18 mouse cellular contexts compared by ENCODE assay signal in genomic region chr3:149247626-149247987, GRCm38 (mm10).
DNase-seq lines count a peak whose midpoint lies in the region; ATAC-seq and TF ChIP-seq lines count a peak whose summit lies in the region.
"Had no signal": no experiment of that assay in that cellular context is flagged by ENCODE, and none has a peak within 500 bp of the region (broad histone marks: within the 10 kb centered on the region; RNA-seq: fewer than 3 reads in every experiment).

No protein-coding gene starts in this region.

- H3K4me2 ChIP-seq in lung, embryonic 14.5 days = no peak overlapping the region
- peak overlapping the region; percentile 40 for H3K4me2 ChIP-seq in forebrain, embryonic 13.5 days
- H3K4me2 ChIP-seq in forebrain, postnatal 0 days (ENCODE audit: low read depth) = peak overlapping the region; percentile 31
- H3K4me2 ChIP-seq in neural tube, embryonic 13.5 days = peak overlapping the region; percentile 39
- H3K4me2 ChIP-seq in intestine, embryonic 15.5 days (replicated peaks) = no peak overlapping the region
- H3K4me2 ChIP-seq: embryonic facial prominence, embryonic 12.5 days had no signal

- no peak overlapping the region for H3K27ac ChIP-seq in lung, embryonic 14.5 days (ENCODE audit: low read depth)
- no peak overlapping the region for H3K27ac ChIP-seq in forebrain, embryonic 13.5 days
- peak overlapping the region; percentile 54 for H3K27ac ChIP-seq in forebrain, postnatal 0 days (ENCODE audit: low read depth, low read length)
- 0 out of 2 replicates have a peak overlapping the region, but pooled peaks have one; percentile 46 for H3K27ac ChIP-seq in neural tube, embryonic 13.5 days (replicated peaks)
- H3K27ac ChIP-seq in intestine, embryonic 15.5 days = no peak overlapping the region
- H3K27ac ChIP-seq: embryonic facial prominence, embryonic 12.5 days; heart, embryonic 13.5 days had no signal

- no peaks in the 10 kb centered on the region for H3K9me3 ChIP-seq in lung, embryonic 14.5 days (ENCODE audit: low read depth, low read length)
- no peaks in the 10 kb centered on the region for H3K9me3 ChIP-seq in forebrain, embryonic 13.5 days (replicated peaks)
- no peaks in the 10 kb centered on the region for H3K9me3 ChIP-seq in forebrain, postnatal 0 days (ENCODE audit: low read length)
- H3K9me3 ChIP-seq in neural tube, embryonic 13.5 days = no peaks in the 10 kb centered on the region
- no peaks in the 10 kb centered on the region for H3K9me3 ChIP-seq in intestine, embryonic 15.5 days
- H3K9me3 ChIP-seq: embryonic facial prominence, embryonic 12.5 days; heart, embryonic 13.5 days had no signal

- peak; percentile 54; the same call in 1 of the 2 replicates for ATAC-seq in lung, embryonic 14.5 days (ENCODE audit: insufficient read depth)
- peak; percentile 85 for ATAC-seq in forebrain, embryonic 13.5 days
- peak; percentile 70 for ATAC-seq in forebrain, postnatal 0 days
- peak; percentile 52; the same call in 1 of the 2 replicates for ATAC-seq in neural tube, embryonic 13.5 days (ENCODE audit: low read depth)
- no peak for ATAC-seq in intestine, embryonic 15.5 days
- ATAC-seq: CD4-positive, CD25-positive, alpha-beta regulatory T cell, adult 4 months; liver, postnatal 0 days had no signal

- H3K36me3 ChIP-seq in lung, embryonic 14.5 days (ENCODE audit: insufficient read depth) = no peaks in the 10 kb centered on the region
- H3K36me3 ChIP-seq in forebrain, embryonic 13.5 days (ENCODE audit: poor library complexity, severe bottlenecking) = no peaks in the 10 kb centered on the region
- H3K36me3 ChIP-seq in forebrain, postnatal 0 days (ENCODE audit: insufficient read depth) = no peaks in the 10 kb centered on the region
- H3K36me3 ChIP-seq in neural tube, embryonic 13.5 days = no peaks in the 10 kb centered on the region
- H3K36me3 ChIP-seq in intestine, embryonic 15.5 days = no peaks in the 10 kb centered on the region
- H3K36me3 ChIP-seq: embryonic facial prominence, embryonic 12.5 days; heart, embryonic 13.5 days had no signal

- H3K27me3 ChIP-seq in lung, embryonic 14.5 days (ENCODE audit: insufficient read depth, low read length) = no peaks in the 10 kb centered on the region
- 0 out of 2 replicates have a peak, but pooled peaks cover 5% of the 10 kb centered on the region for H3K27me3 ChIP-seq in forebrain, embryonic 13.5 days
- no peaks in the 10 kb centered on the region for H3K27me3 ChIP-seq in forebrain, postnatal 0 days (ENCODE audit: insufficient read depth, low read length)
- H3K27me3 ChIP-seq in neural tube, embryonic 13.5 days = peaks cover 4% of the 10 kb centered on the region; the same call in 1 of the 2 replicates
- no peaks in the 10 kb centered on the region for H3K27me3 ChIP-seq in intestine, embryonic 15.5 days (replicated peaks)
- H3K27me3 ChIP-seq: embryonic facial prominence, embryonic 12.5 days; heart, embryonic 13.5 days had no signal

- H3K4me1 ChIP-seq in lung, embryonic 14.5 days (ENCODE audit: insufficient read depth) = no peaks in the 10 kb centered on the region
- H3K4me1 ChIP-seq in forebrain, embryonic 13.5 days = 0 out of 2 replicates have a peak, but pooled peaks cover 17% of the 10 kb centered on the region
- peaks cover 6% of the 10 kb centered on the region; the same call in 1 of the 2 replicates for H3K4me1 ChIP-seq in forebrain, postnatal 0 days (ENCODE audit: insufficient read depth)
- peaks cover 21% of the 10 kb centered on the region for H3K4me1 ChIP-seq in neural tube, embryonic 13.5 days (replicated peaks)
- H3K4me1 ChIP-seq in intestine, embryonic 15.5 days (replicated peaks) = 0 out of 2 replicates have a peak, but pooled peaks cover 2% of the 10 kb centered on the region
- H3K4me1 ChIP-seq: embryonic facial prominence, embryonic 12.5 days had no signal

- DNase-seq in lung, embryonic 14.5 days = no peak
- DNase-seq in lung, postnatal 4 days = no peak
- no peak for DNase-seq in forebrain, postnatal 0 days
- DNase-seq in lung, adult 18-20 months = no peak
- DNase-seq: adrenal gland, adult 2 months; cerebellum, adult 11-12 months; cerebellum, postnatal 36 days; kidney, adult 8-10 months; layer of hippocampus, postnatal 36 days; liver, postnatal 0 days; thymus, adult 2 months had no signal

- TF ChIP-seq CTCF in lung, embryonic 14.5 days (IDR thresholded peaks at IDR 0.05; ENCODE audit: low read depth) = no peak
- TF ChIP-seq CTCF in forebrain, postnatal 0 days (IDR thresholded peaks at IDR 0.05; ENCODE audit: low read depth) = no peak

- 65% methylated on average over 6 of the region's 6 CpGs for WGBS in lung, embryonic 14.5 days
- WGBS in forebrain, embryonic 13.5 days = 29% methylated on average over 6 of the region's 6 CpGs
- WGBS in forebrain, postnatal 0 days = 21% methylated on average over 6 of the region's 6 CpGs
- WGBS in neural tube, embryonic 13.5 days = 23% methylated on average over 6 of the region's 6 CpGs
- WGBS in intestine, embryonic 15.5 days = 74% methylated on average over 6 of the region's 6 CpGs

- no peak overlapping the region for H3K4me3 ChIP-seq in lung, embryonic 14.5 days (ENCODE audit: low read depth, low read length)
- H3K4me3 ChIP-seq in forebrain, embryonic 13.5 days = no peak overlapping the region
- peak overlapping the region; percentile 16; the same call in 1 of the 2 replicates for H3K4me3 ChIP-seq in forebrain, postnatal 0 days (ENCODE audit: low read depth, low read length)
- H3K4me3 ChIP-seq in neural tube, embryonic 13.5 days = 0 out of 2 replicates have a peak overlapping the region, but pooled peaks have one; percentile 1
- H3K4me3 ChIP-seq in intestine, embryonic 15.5 days (replicated peaks) = no peak overlapping the region
- H3K4me3 ChIP-seq: embryonic facial prominence, embryonic 12.5 days; heart, embryonic 13.5 days; myocyte had no signal

- H3K9ac ChIP-seq in lung, embryonic 14.5 days = no peak overlapping the region
- H3K9ac ChIP-seq in forebrain, embryonic 13.5 days = no peak overlapping the region
- H3K9ac ChIP-seq in forebrain, postnatal 0 days = 0 out of 2 replicates have a peak overlapping the region, but pooled peaks have one; percentile 14
- no peak overlapping the region for H3K9ac ChIP-seq in neural tube, embryonic 13.5 days
- H3K9ac ChIP-seq in intestine, embryonic 15.5 days = no peak overlapping the region
- H3K9ac ChIP-seq: embryonic facial prominence, embryonic 12.5 days; heart, embryonic 13.5 days; liver, postnatal 0 days had no signal

Comparison
In these comparisons a context has a peak if more than half of its experiments do, and no peak if none do; other contexts are left out.
1. H3K27ac ChIP-seq: peak in forebrain, postnatal 0 days (single experiment) and neural tube, embryonic 13.5 days (single experiment); none in lung, embryonic 14.5 days (single experiment), forebrain, embryonic 13.5 days (single experiment) and intestine, embryonic 15.5 days (single experiment).
2. H3K4me3 ChIP-seq: peak in forebrain, postnatal 0 days (single experiment) and neural tube, embryonic 13.5 days (single experiment); none in lung, embryonic 14.5 days (single experiment), forebrain, embryonic 13.5 days (single experiment) and intestine, embryonic 15.5 days (single experiment).
3. H3K4me2 ChIP-seq: peak in forebrain, embryonic 13.5 days (single experiment), forebrain, postnatal 0 days (single experiment) and neural tube, embryonic 13.5 days (single experiment); none in lung, embryonic 14.5 days (single experiment) and intestine, embryonic 15.5 days (single experiment).